Mouse (Mus musculus) midbrain, embryonic 15.5 days (tissue): ENCODE results near the gene Gucy1b1. TPM values are rescaled to one million over a fixed set of nuclear protein-coding genes. Genes with fewer than 3 reads are reported as not detected.

Source experiments
- microRNA-seq: library from miRNA; unstranded; fragments of <30 nt; microRNA quantifications from one replicate; pipeline ENCODE4, GENCODE M21; 2016
- polyA plus RNA-seq: library from polyadenylated mRNA; unstranded; fragments of >200 nt; fragmentation: Nextera tagmentation; extraction: Ambion mirVana; gene quantifications from 2 replicates; pipeline ENCODE4 v1.2.1, GENCODE M21; 2015

The Gucy1b1 gene
- polyA plus RNA-seq, 1 experiment from 2014 or later: 47.1 TPM

Small RNA genes lying within 50 kb of the gene (microRNA-seq; reads per million reads assigned to microRNA genes)
- gene Mir7010: not detected

Other genes starting within 250 kb of the Gucy1b1 start
- 6.5 and 7.7 TPM in 2 replicates for gene Ctso, start 142.1 kb downstream of the Gucy1b1 start, polyA plus RNA-seq
- 0.09 TPM in 1 of 2 replicates, not detected in the other for gene Tdo2, start 98.5 kb downstream of the Gucy1b1 start, polyA plus RNA-seq
- not detected in 2 replicates for gene Asic5, start 92.4 kb downstream of the Gucy1b1 start, polyA plus RNA-seq
- gene Gucy1a1, start 71.1 kb upstream of the Gucy1b1 start, polyA plus RNA-seq: 19.1 and 20.4 TPM in 2 replicates